Mouse (Mus musculus) cerebellum, adult 9-10 months (tissue): Measurements from ENCODE around the gene Frrs1l.
A peak's percentile ranks its signal among the peaks of the same experiment; 100 is the strongest.

Source experiments
- DNase-seq: peaks from one replicate; pipeline ENCODE4 v3.0.0; 2022

Gene Frrs1l

GRCm38 (mm10) chr4:56963687-56964086 lies 26.5 kb downstream of the Frrs1l start:
- peak; percentile 71 for DNase-seq

GRCm38 (mm10) chr4:56961320-56961925 lies 28.8 kb downstream of the Frrs1l start:
- DNase-seq = no peak

- no peak for DNase-seq
These were observed 32.7 kb downstream of the Frrs1l start for GRCm38 (mm10) chr4:56957518-56957917.

- no peak for DNase-seq
These were observed 37.0 kb downstream of the Frrs1l start for GRCm38 (mm10) chr4:56953235-56953634.

- no peak for DNase-seq
These were observed 38.5 kb downstream of the Frrs1l start for GRCm38 (mm10) chr4:56951701-56952100.

GRCm38 (mm10) chr4:56949494-56949893 lies 40.7 kb downstream of the Frrs1l start:
- no peak for DNase-seq

GRCm38 (mm10) chr4:56946641-56947640 lies 43.2 kb downstream of the Frrs1l start, which contains the start of gene Tmem245:
Gene Tmem245, minus strand, starts transcription at chr4:56947437.
- peak; percentile 94 for DNase-seq

- no peak for DNase-seq
These were observed 44.0 kb downstream of the Frrs1l start for GRCm38 (mm10) chr4:56946180-56946579.

- DNase-seq = no peak
These were observed 45.9 kb downstream of the Frrs1l start for GRCm38 (mm10) chr4:56944286-56944685.

- DNase-seq = no peak
These were observed 46.9 kb downstream of the Frrs1l start for GRCm38 (mm10) chr4:56943258-56943657.

GRCm38 (mm10) chr4:56942567-56942966 lies 47.6 kb downstream of the Frrs1l start:
- no peak for DNase-seq

- DNase-seq = no peak
These were observed 48.7 kb downstream of the Frrs1l start for GRCm38 (mm10) chr4:56941481-56941880.

GRCm38 (mm10) chr4:56937136-56937535 lies 53.1 kb downstream of the Frrs1l start:
- no peak for DNase-seq

GRCm38 (mm10) chr4:56935327-56935726 lies 54.9 kb downstream of the Frrs1l start:
- no peak for DNase-seq

- no peak for DNase-seq
These were observed 57.0 kb downstream of the Frrs1l start for GRCm38 (mm10) chr4:56933154-56933553.

GRCm38 (mm10) chr4:56932096-56932495 lies 58.1 kb downstream of the Frrs1l start:
- DNase-seq = no peak

GRCm38 (mm10) chr4:56930312-56930711 lies 59.9 kb downstream of the Frrs1l start:
- no peak for DNase-seq

GRCm38 (mm10) chr4:56926971-56927370 lies 63.2 kb downstream of the Frrs1l start:
- DNase-seq = no peak

- DNase-seq = no peak
These were observed 68.0 kb downstream of the Frrs1l start for GRCm38 (mm10) chr4:56922229-56922628.

GRCm38 (mm10) chr4:56915732-56916325 lies 74.4 kb downstream of the Frrs1l start:
- DNase-seq = no peak

- no peak for DNase-seq
These were observed 75.4 kb downstream of the Frrs1l start for GRCm38 (mm10) chr4:56914761-56915160.

GRCm38 (mm10) chr4:56914338-56914737 lies 75.9 kb downstream of the Frrs1l start:
- DNase-seq = no peak

GRCm38 (mm10) chr4:56912382-56913001 lies 77.7 kb downstream of the Frrs1l start:
- no peak for DNase-seq
